Mouse (Mus musculus) olfactory bulb, adult 2 months (tissue): ENCODE data around the gene Gm12216.

Experiments used
- CTCF ChIP-seq: fragments of 200-500 bp; IDR thresholded peaks from 2 replicates; pipeline ENCODE4 v1.5.1; 2012; ENCODE audit warnings: low read depth, mild to moderate bottlenecking, low read length, moderate library complexity; ENCODE audit not compliant: insufficient read depth
- POLR2A ChIP-seq: fragments of 200-500 bp; IDR thresholded peaks from 2 replicates; pipeline ENCODE4 v1.6.1; 2012; ENCODE audit warnings: mild to moderate bottlenecking, low read depth, low read length, moderate library complexity; ENCODE audit not compliant: insufficient read depth

DNA sequence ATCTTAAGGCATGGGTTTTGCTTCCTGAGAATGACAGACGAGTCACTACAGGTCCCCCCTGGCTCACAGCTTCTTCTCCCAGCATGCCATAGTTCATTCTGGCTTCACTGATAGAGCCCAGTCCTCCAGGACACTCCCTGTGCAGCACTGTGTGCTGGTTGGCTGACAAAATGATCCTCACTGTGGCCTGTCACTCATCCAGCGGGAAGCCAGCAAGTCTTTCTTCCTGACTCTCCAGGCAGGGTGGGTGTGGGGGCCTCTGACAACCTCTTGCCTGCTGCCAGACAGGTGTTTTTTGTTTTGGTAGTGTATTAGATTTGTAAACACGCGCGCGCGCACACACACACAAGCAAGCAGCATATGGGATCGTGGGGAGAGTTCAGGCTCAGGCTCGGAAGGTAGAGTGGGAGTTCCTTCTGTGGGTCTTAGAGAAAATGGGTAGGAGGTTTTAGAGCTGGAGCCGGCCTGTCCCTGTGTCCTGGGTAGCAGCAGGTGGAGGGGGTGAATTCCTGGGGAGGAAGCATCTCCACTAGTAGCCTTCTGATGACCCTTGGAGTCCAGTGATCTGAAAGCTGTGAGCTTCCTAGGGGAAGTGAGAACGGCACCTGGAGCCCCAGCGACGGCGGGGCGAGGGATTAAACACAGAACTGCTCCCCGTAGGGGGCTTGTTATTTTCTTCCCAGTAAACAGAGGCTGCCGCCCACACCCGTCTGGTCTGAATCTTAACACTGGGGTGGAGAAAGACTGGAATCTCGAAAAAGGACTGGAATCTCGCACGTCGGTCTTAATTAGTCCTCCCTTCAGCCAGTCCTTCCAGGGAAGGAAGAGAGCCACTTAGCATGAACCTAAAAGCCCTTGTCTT is 99.3 kb downstream of the Gm12216 start:
- TF ChIP-seq POLR2A (no peak), CTCF (no peak; the same call in 1 of the 2 replicates)
